In the genomic region with DNA sequence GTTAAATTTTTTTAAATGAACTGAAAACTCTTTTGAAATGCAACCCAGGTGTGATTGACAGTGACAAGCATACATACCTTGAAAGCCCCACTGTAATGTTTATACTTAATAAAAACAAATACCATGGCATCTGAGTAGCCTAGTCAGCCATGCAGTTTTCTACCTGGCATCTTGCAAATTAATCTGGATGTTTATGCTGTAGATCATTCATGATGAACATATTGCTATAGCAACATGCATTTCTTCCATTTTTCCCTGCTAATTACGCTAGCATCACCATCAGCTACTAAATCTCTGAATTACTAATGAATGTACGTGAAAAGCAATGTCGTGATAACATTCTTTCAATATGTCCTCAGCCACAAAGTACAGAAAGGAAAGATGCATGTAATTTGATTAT, we compare ENCODE assay signal across 26 mouse cellular contexts.
DNase-seq lines count a peak whose midpoint lies in the region; ATAC-seq and TF ChIP-seq lines count a peak whose summit lies in the region.
"Had no signal": no experiment of that assay in that cellular context is flagged by ENCODE, and none has a peak within 500 bp of the region (broad histone marks: within the 10 kb centered on the region; RNA-seq: fewer than 3 reads in every experiment).

No protein-coding gene starts in this region.

- H3K27me3 ChIP-seq in forebrain, embryonic 12.5 days, result no peaks in the 10 kb centered on the region
- H3K27me3 ChIP-seq in forebrain, embryonic 11.5 days (ENCODE audit: control insufficient read depth, insufficient read depth, low read length), result no peaks in the 10 kb centered on the region
- H3K27me3 ChIP-seq in forebrain, embryonic 14.5 days (replicated peaks; ENCODE audit: control insufficient read depth, insufficient read depth, low read length), result no peaks in the 10 kb centered on the region
- H3K27me3 ChIP-seq in forebrain, postnatal 0 days (ENCODE audit: insufficient read depth, low read length), result no peaks in the 10 kb centered on the region
- H3K27me3 ChIP-seq in forebrain, embryonic 15.5 days, result no peaks in the 10 kb centered on the region
- H3K27me3 ChIP-seq: CH12.LX; embryonic facial prominence, embryonic 13.5 days; embryonic facial prominence, embryonic 15.5 days; Patski had no signal

- no peak overlapping the region for H3K27ac ChIP-seq in forebrain, embryonic 12.5 days
- H3K27ac ChIP-seq in forebrain, embryonic 11.5 days (ENCODE audit: low read depth, low read length), result no peak overlapping the region
- H3K27ac ChIP-seq in forebrain, embryonic 14.5 days (ENCODE audit: low read depth, low read length), result no peak overlapping the region
- H3K27ac ChIP-seq in forebrain, postnatal 0 days (ENCODE audit: low read depth, low read length), result no peak overlapping the region
- H3K27ac ChIP-seq in forebrain, embryonic 15.5 days (replicated peaks), result 0 out of 2 replicates have a peak overlapping the region, but pooled peaks have one; percentile 14
- H3K27ac ChIP-seq: embryonic facial prominence, embryonic 13.5 days; embryonic facial prominence, embryonic 15.5 days had no signal

- H3K4me1 ChIP-seq in forebrain, embryonic 12.5 days, result no peaks in the 10 kb centered on the region
- no peaks in the 10 kb centered on the region for H3K4me1 ChIP-seq in forebrain, embryonic 11.5 days (replicated peaks; ENCODE audit: control insufficient read depth, insufficient read depth, low read length)
- H3K4me1 ChIP-seq in forebrain, embryonic 14.5 days (ENCODE audit: control insufficient read depth, insufficient read depth, low read length), result no peaks in the 10 kb centered on the region
- H3K4me1 ChIP-seq in forebrain, postnatal 0 days (ENCODE audit: insufficient read depth), result no peaks in the 10 kb centered on the region
- no peaks in the 10 kb centered on the region for H3K4me1 ChIP-seq in forebrain, embryonic 15.5 days
- H3K4me1 ChIP-seq: embryonic facial prominence, embryonic 13.5 days; embryonic facial prominence, embryonic 15.5 days had no signal

- TF ChIP-seq CTCF in forebrain, postnatal 0 days (IDR thresholded peaks at IDR 0.05; ENCODE audit: low read depth), result no peak
- TF ChIP-seq CTCF in brain, embryonic 14.5 days (IDR thresholded peaks at IDR 0.05; ENCODE audit: borderline replicate concordance, extremely low read depth, insufficient read depth, insufficient read length), result no peak

- peak; percentile 33; the same call in 1 of the 2 replicates for ATAC-seq in forebrain, embryonic 12.5 days (ENCODE audit: low FRiP score)
- no peak for ATAC-seq in forebrain, embryonic 11.5 days (replicated peaks; ENCODE audit: low FRiP score)
- peak; percentile 57 for ATAC-seq in forebrain, embryonic 14.5 days
- no peak for ATAC-seq in forebrain, postnatal 0 days
- no peak for ATAC-seq in forebrain, embryonic 15.5 days (replicated peaks)
- no peak for ATAC-seq in megakaryocyte, adult 5-6 weeks (ENCODE audit: poor library complexity, severe bottlenecking)
- ATAC-seq: activated CD4-positive, CD25-positive, alpha-beta regulatory T cell, adult 4 months; CD4-positive, CD25-positive, alpha-beta regulatory T cell, adult 4 months; Patski had no signal

- no peak for DNase-seq in forebrain, embryonic 11.5 days (ENCODE audit: low spot score)
- peak; percentile 66 for DNase-seq in forebrain, embryonic 14.5 days (ENCODE audit: low spot score)
- no peak for DNase-seq in forebrain, postnatal 0 days
- DNase-seq in brain, embryonic 14.5 days (ENCODE audit: low read depth), result peak; percentile 67
- DNase-seq in left cerebral cortex, postnatal 10 days (ENCODE audit: extremely low spot score in 1 of 2, low spot score in 2 of 2), result no peak
- DNase-seq: adrenal gland, adult 8-10 months; adrenal gland, postnatal 14 days; adrenal gland, postnatal 36 days; B cell, adult 2 months; cerebellum, adult 18-20 months; cerebellum, adult 8-10 months; cerebellum, adult 9-11 months; cerebellum, postnatal 14 days; cerebellum, postnatal 36 days; embryo, embryonic 11 days had no signal

- no peak overlapping the region for H3K4me2 ChIP-seq in forebrain, embryonic 12.5 days
- no peak overlapping the region for H3K4me2 ChIP-seq in forebrain, embryonic 11.5 days (ENCODE audit: low read depth, low read length, severe bottlenecking)
- no peak overlapping the region for H3K4me2 ChIP-seq in forebrain, embryonic 14.5 days (ENCODE audit: low read length)
- no peak overlapping the region for H3K4me2 ChIP-seq in forebrain, postnatal 0 days (ENCODE audit: low read depth)
- no peak overlapping the region for H3K4me2 ChIP-seq in forebrain, embryonic 15.5 days (replicated peaks)
- H3K4me2 ChIP-seq: embryonic facial prominence, embryonic 13.5 days; embryonic facial prominence, embryonic 15.5 days had no signal

- WGBS in forebrain, embryonic 12.5 days, result 79% methylated on average over 3 of the region's 3 CpGs
- WGBS in forebrain, embryonic 11.5 days, result 87% methylated on average over 3 of the region's 3 CpGs
- WGBS in forebrain, embryonic 14.5 days, result 71% methylated on average over 3 of the region's 3 CpGs
- WGBS in forebrain, postnatal 0 days, result 54% methylated on average over 3 of the region's 3 CpGs
- 38% methylated on average over 3 of the region's 3 CpGs for WGBS in forebrain, embryonic 15.5 days

- no peak overlapping the region for H3K4me3 ChIP-seq in forebrain, embryonic 12.5 days (replicated peaks)
- no peak overlapping the region for H3K4me3 ChIP-seq in forebrain, embryonic 11.5 days (ENCODE audit: low read depth, low read length)
- no peak overlapping the region for H3K4me3 ChIP-seq in forebrain, embryonic 14.5 days (ENCODE audit: low read depth, low read length)
- no peak overlapping the region for H3K4me3 ChIP-seq in forebrain, postnatal 0 days (ENCODE audit: low read depth, low read length)
- H3K4me3 ChIP-seq in forebrain, embryonic 15.5 days, result no peak overlapping the region
- H3K4me3 ChIP-seq: embryonic facial prominence, embryonic 13.5 days; embryonic facial prominence, embryonic 15.5 days; erythroblast, embryonic 14.5 days had no signal

- intact Hi-C loops in left cerebral cortex, postnatal 10 days (cut with DNase I), result no loop called here

- H3K36me3 ChIP-seq in forebrain, embryonic 12.5 days (replicated peaks), result no peaks in the 10 kb centered on the region
- H3K36me3 ChIP-seq in forebrain, embryonic 11.5 days (ENCODE audit: control insufficient read depth, insufficient read depth, low read length), result no peaks in the 10 kb centered on the region
- no peaks in the 10 kb centered on the region for H3K36me3 ChIP-seq in forebrain, embryonic 14.5 days (ENCODE audit: control insufficient read depth, insufficient read depth, low read length)
- H3K36me3 ChIP-seq in forebrain, postnatal 0 days (ENCODE audit: insufficient read depth), result no peaks in the 10 kb centered on the region
- no peaks in the 10 kb centered on the region for H3K36me3 ChIP-seq in forebrain, embryonic 15.5 days
- H3K36me3 ChIP-seq: embryonic facial prominence, embryonic 13.5 days; embryonic facial prominence, embryonic 15.5 days; G1E had no signal

- TF ChIP-seq POLR2A in brain, embryonic 14.5 days (IDR thresholded peaks at IDR 0.05; ENCODE audit: borderline replicate concordance, extremely low read depth, insufficient read depth, insufficient read length, poor library complexity, severe bottlenecking), result no peak

- no peaks in the 10 kb centered on the region for H3K9me3 ChIP-seq in forebrain, embryonic 12.5 days
- H3K9me3 ChIP-seq in forebrain, embryonic 11.5 days (ENCODE audit: control insufficient read depth, low read length), result no peaks in the 10 kb centered on the region
- no peaks in the 10 kb centered on the region for H3K9me3 ChIP-seq in forebrain, embryonic 14.5 days (replicated peaks; ENCODE audit: control insufficient read depth, low read length)
- H3K9me3 ChIP-seq in forebrain, postnatal 0 days (ENCODE audit: low read length), result no peaks in the 10 kb centered on the region
- H3K9me3 ChIP-seq in forebrain, embryonic 15.5 days, result no peaks in the 10 kb centered on the region
- H3K9me3 ChIP-seq: embryonic facial prominence, embryonic 13.5 days; embryonic facial prominence, embryonic 15.5 days; G1E had no signal

- no peak overlapping the region for H3K9ac ChIP-seq in forebrain, embryonic 12.5 days
- no peak overlapping the region for H3K9ac ChIP-seq in forebrain, embryonic 11.5 days (ENCODE audit: low read length)
- no peak overlapping the region for H3K9ac ChIP-seq in forebrain, embryonic 14.5 days (ENCODE audit: low read length)
- H3K9ac ChIP-seq in forebrain, postnatal 0 days, result no peak overlapping the region
- H3K9ac ChIP-seq in forebrain, embryonic 15.5 days (replicated peaks), result no peak overlapping the region
- H3K9ac ChIP-seq: embryonic facial prominence, embryonic 13.5 days; embryonic facial prominence, embryonic 15.5 days had no signal

Comparison
In these comparisons a context has a peak if more than half of its experiments do, and no peak if none do; other contexts are left out.
1. ATAC-seq: peak in forebrain, embryonic 12.5 days (single experiment) and forebrain, embryonic 14.5 days (single experiment); none in forebrain, embryonic 11.5 days (single experiment), forebrain, postnatal 0 days (single experiment), forebrain, embryonic 15.5 days (single experiment) and megakaryocyte, adult 5-6 weeks (single experiment).
2. DNase-seq: peak in forebrain, embryonic 14.5 days (single experiment) and brain, embryonic 14.5 days (single experiment); none in forebrain, embryonic 11.5 days (single experiment), forebrain, postnatal 0 days (single experiment) and left cerebral cortex, postnatal 10 days (0 of 2).